ENCODE assay signal across 13 mouse cellular contexts in genomic region chr13:35330926-35331325, GRCm38 (mm10).
"Had no signal": no experiment of that assay in that cellular context is flagged by ENCODE, and none has a peak within 500 bp of the region (broad histone marks: within the 10 kb centered on the region; RNA-seq: fewer than 3 reads in every experiment).

No protein-coding gene starts in this region.

- DNase-seq: lung, adult 18-20 months; lung, embryonic 14.5 days; lung, postnatal 10 days; lung, postnatal 4 days; midbrain, embryonic 14.5 days; retina, postnatal 1 day; right cerebral cortex, adult 18-20 months; right cerebral cortex, postnatal 25 days; right cerebral cortex, postnatal 4 days; spleen, adult 18-20 months; thymus, adult 18-20 months; thymus, postnatal 14 days; thymus, postnatal 4 days had no signal
